In genomic region chr4:70224503-70224902, GRCm38 (mm10) we compare ENCODE assay signal across 22 mouse cellular contexts.
"Had no signal": no experiment of that assay in that cellular context is flagged by ENCODE, and none has a peak within 500 bp of the region (broad histone marks: within the 10 kb centered on the region; RNA-seq: fewer than 3 reads in every experiment).

No protein-coding gene starts in this region.

- H3K9me3 ChIP-seq: heart, embryonic 12.5 days; hindbrain, embryonic 10.5 days; intestine, embryonic 15.5 days; limb, embryonic 10.5 days; limb, embryonic 12.5 days; liver, embryonic 13.5 days; liver, embryonic 15.5 days had no signal

- H3K4me2 ChIP-seq: heart, embryonic 12.5 days; intestine, embryonic 15.5 days; limb, embryonic 12.5 days; liver, embryonic 11.5 days; liver, embryonic 13.5 days; liver, embryonic 15.5 days had no signal

- H3K4me3 ChIP-seq: heart, adult 2 months; heart, embryonic 12.5 days; hindbrain, embryonic 10.5 days; intestine, embryonic 15.5 days; layer of hippocampus, adult 2 months; left cerebral cortex, adult 2 months; limb, embryonic 10.5 days; limb, embryonic 12.5 days; liver, embryonic 13.5 days; liver, embryonic 15.5 days had no signal

- H3K9ac ChIP-seq: heart, embryonic 12.5 days; intestine, embryonic 15.5 days; limb, embryonic 12.5 days; liver, embryonic 13.5 days; liver, embryonic 15.5 days; liver, postnatal 0 days had no signal

- H3K27ac ChIP-seq: heart, adult 2 months; hindbrain, embryonic 10.5 days; intestine, embryonic 15.5 days; layer of hippocampus, adult 2 months; left cerebral cortex, adult 2 months; limb, embryonic 10.5 days; limb, embryonic 12.5 days; liver, embryonic 13.5 days; liver, embryonic 15.5 days had no signal

- H3K27me3 ChIP-seq: heart, embryonic 12.5 days; intestine, embryonic 15.5 days; limb, embryonic 12.5 days; liver, embryonic 13.5 days; liver, embryonic 15.5 days had no signal

- DNase-seq: gastrocnemius, postnatal 14 days; heart, adult 2 months; heart, postnatal 10 days; heart, postnatal 4 days; kidney, adult 18-20 months; kidney, adult 8-10 months; kidney, postnatal 10 days; kidney, postnatal 4 days; liver; liver, embryonic 13.5 days; liver, postnatal 0 days had no signal

- ATAC-seq: inflammation-experienced regulatory T-cells, adult 6 months; intestine, embryonic 15.5 days; intestine, postnatal 0 days; liver, postnatal 0 days had no signal

- H3K4me1 ChIP-seq: hindbrain, embryonic 10.5 days had no signal
